Mouse (Mus musculus) CH12.LX (cell line): ENCODE results near the gene 2410015M20Rik. TPM values are rescaled to one million over a fixed set of nuclear protein-coding genes. Genes with fewer than 3 reads are reported as not detected.

Experiments
- DNase-seq: peaks from one replicate; pipeline ENCODE4 v3.0.0-alpha.2; 2013; ENCODE audit errors: extremely low read depth
- H3K27ac ChIP-seq: 2 replicates; pipeline ENCODE4 v1.5.1; 2012; ENCODE audit warnings: low read depth, mild to moderate bottlenecking, control low read depth, moderate library complexity; ENCODE audit not compliant: insufficient read depth
- H3K27me3 ChIP-seq: replicated peaks from 2 replicates; pipeline ENCODE3; 2012; ENCODE audit warnings: inconsistent platforms
- H3K36me3 ChIP-seq, 2 experiments: replicated peaks in 1 of 2; 2 replicates each; pipeline versions ENCODE3 to v1.6.1; 2012; ENCODE audit warnings: inconsistent platforms in 1 of 2, low read length in 1 of 2, mild to moderate bottlenecking in 1 of 2, mixed read lengths in 1 of 2, moderate library complexity in 1 of 2; ENCODE audit not compliant: control insufficient read depth in 1 of 2, insufficient read depth in 1 of 2
- H3K4me1 ChIP-seq, 2 experiments: 2 replicates each; pipeline ENCODE4 v1.6.1; 2012; ENCODE audit warnings: inconsistent platforms in 1 of 2, moderate library complexity in 1 of 2; ENCODE audit not compliant: insufficient read depth in 2 of 2, control insufficient read depth in 1 of 2
- H3K4me2 ChIP-seq: 2 replicates; pipeline ENCODE4 v1.6.1; 2012; ENCODE audit warnings: low read depth, mild to moderate bottlenecking, control low read depth; ENCODE audit not compliant: poor library complexity, insufficient read depth, severe bottlenecking
- H3K4me3 ChIP-seq, 3 experiments: fragments of 150-350 bp in 1 of 3; sonication (generic) in 1 of 3; replicated peaks in 1 of 3; 2 replicates each; pipeline versions ENCODE3 to v1.5.1; 2011 to 2012; ENCODE audit warnings: low read depth in 2 of 3, low read length in 2 of 3, mild to moderate bottlenecking in 2 of 3, moderate library complexity in 2 of 3, control low read depth in 1 of 3, improper control_type of control experiment in 1 of 3, inconsistent platforms in 1 of 3, mixed read lengths in 1 of 3; ENCODE audit not compliant: poor library complexity in 1 of 3
- H3K79me2 ChIP-seq: replicated peaks from 2 replicates; pipeline ENCODE4 v1.6.1; 2012; ENCODE audit warnings: mild to moderate bottlenecking, moderate library complexity; ENCODE audit not compliant: control insufficient read depth, poor library complexity, insufficient read depth, severe bottlenecking; ENCODE audit errors: extremely low read depth
- H3K9ac ChIP-seq: 2 replicates; pipeline ENCODE4 v1.6.1; 2012; ENCODE audit warnings: low read depth, mild to moderate bottlenecking, control low read depth, moderate library complexity; ENCODE audit not compliant: insufficient read depth
- H3K9me3 ChIP-seq: replicated peaks from 2 replicates; pipeline ENCODE3; 2012; ENCODE audit warnings: low read length, inconsistent platforms, mixed read lengths
- BHLHE40 ChIP-seq: IDR thresholded peaks from 2 replicates; pipeline ENCODE4 v1.6.1; 2011; ENCODE audit warnings: mild to moderate bottlenecking, low read depth, low read length, improper control_type of control experiment
- CHD1 ChIP-seq: IDR thresholded peaks from 2 replicates; pipeline ENCODE4 v1.6.1; 2012; ENCODE audit warnings: low read depth, low read length, improper control_type of control experiment, inconsistent platforms
- CTCF ChIP-seq, 2 experiments: IDR thresholded peaks in 1 of 2; conservative IDR thresholded peaks in 1 of 2; 2 replicates each; pipeline ENCODE4 v1.5.1; 2011 to 2012; ENCODE audit warnings: low read depth in 2 of 2, low read length in 2 of 2, improper control_type of control experiment in 1 of 2, inconsistent platforms in 1 of 2, mild to moderate bottlenecking in 1 of 2, moderate library complexity in 1 of 2
- E2F4 ChIP-seq: IDR thresholded peaks from 2 replicates; pipeline ENCODE4 v1.6.1; 2011; ENCODE audit warnings: low read depth, low read length, improper control_type of control experiment; ENCODE audit not compliant: insufficient replicate concordance
- ELF1 ChIP-seq: IDR thresholded peaks from 2 replicates; pipeline ENCODE4 v1.6.1; 2014; ENCODE audit warnings: low read depth, mild to moderate bottlenecking, inconsistent platforms, low read length, improper control_type of control experiment
- EP300 ChIP-seq: IDR thresholded peaks from 2 replicates; pipeline ENCODE4 v1.6.1; 2011; ENCODE audit warnings: low read length, improper control_type of control experiment
- ETS1 ChIP-seq: conservative IDR thresholded peaks from 2 replicates; pipeline ENCODE4 v1.6.1; 2012; ENCODE audit warnings: low read depth, mild to moderate bottlenecking, inconsistent platforms, low read length, improper control_type of control experiment, moderate library complexity
- HCFC1 ChIP-seq: IDR thresholded peaks from 2 replicates; pipeline ENCODE4 v1.6.1; 2012; ENCODE audit warnings: low read depth, mild to moderate bottlenecking, inconsistent platforms, low read length, improper control_type of control experiment
- JUN ChIP-seq: IDR thresholded peaks from 2 replicates; pipeline ENCODE4 v1.6.1; 2011; ENCODE audit warnings: low read depth, mild to moderate bottlenecking, low read length, improper control_type of control experiment, moderate library complexity; ENCODE audit not compliant: insufficient read depth
- JUND ChIP-seq: conservative IDR thresholded peaks from 2 replicates; pipeline ENCODE4 v1.6.1; 2011; ENCODE audit warnings: low read depth, low read length, improper control_type of control experiment
- MAFK ChIP-seq: IDR thresholded peaks from 2 replicates; pipeline ENCODE4 v1.6.1; 2011; ENCODE audit warnings: low read length, improper control_type of control experiment; ENCODE audit not compliant: insufficient replicate concordance
- MEF2A ChIP-seq: IDR thresholded peaks from 2 replicates; pipeline ENCODE4 v1.6.1; 2014; ENCODE audit warnings: low read depth, mild to moderate bottlenecking, inconsistent platforms, low read length, improper control_type of control experiment, borderline replicate concordance
- MXI1 ChIP-seq: IDR thresholded peaks from 2 replicates; pipeline ENCODE4 v1.6.1; 2011; ENCODE audit warnings: mild to moderate bottlenecking, low read depth, low read length, improper control_type of control experiment
- MYC ChIP-seq: IDR thresholded peaks from 2 replicates; pipeline ENCODE4 v1.6.1; 2011; ENCODE audit warnings: low read depth, mild to moderate bottlenecking, improper control_type of control experiment, low read length
- NELFE ChIP-seq: IDR thresholded peaks from 2 replicates; pipeline ENCODE4 v1.6.1; 2011; ENCODE audit warnings: low read depth, low read length, improper control_type of control experiment
- NRF1 ChIP-seq: IDR thresholded peaks from 2 replicates; pipeline ENCODE4 v1.6.1; 2014; ENCODE audit warnings: low read depth, mild to moderate bottlenecking, inconsistent platforms, low read length, improper control_type of control experiment, moderate library complexity
- POLR2A ChIP-seq: IDR thresholded peaks from 2 replicates; pipeline ENCODE4 v1.6.1; 2011; ENCODE audit warnings: low read depth, mild to moderate bottlenecking, improper control_type of control experiment, low read length
- POLR2AphosphoS2 ChIP-seq: IDR thresholded peaks from 2 replicates; pipeline ENCODE4 v1.6.1; 2011; ENCODE audit warnings: low read depth, low read length, improper control_type of control experiment
- RAD21 ChIP-seq: IDR thresholded peaks from 2 replicates; pipeline ENCODE4 v1.6.1; 2011; ENCODE audit warnings: low read depth, mild to moderate bottlenecking, low read length, improper control_type of control experiment, moderate library complexity
- SIN3A ChIP-seq: IDR thresholded peaks from 2 replicates; pipeline ENCODE4 v1.6.1; 2012; ENCODE audit warnings: low read length, improper control_type of control experiment, inconsistent platforms
- SMC3 ChIP-seq: IDR thresholded peaks from 2 replicates; pipeline ENCODE4 v1.6.1; 2011; ENCODE audit warnings: low read depth, low read length, improper control_type of control experiment
- USF1 ChIP-seq: IDR thresholded peaks from 2 replicates; pipeline ENCODE4 v1.6.1; 2014; ENCODE audit warnings: low read depth, mild to moderate bottlenecking, inconsistent platforms, low read length, improper control_type of control experiment
- USF2 ChIP-seq: conservative IDR thresholded peaks from 2 replicates; pipeline ENCODE4 v1.6.1; 2011; ENCODE audit warnings: low read depth, low read length, improper control_type of control experiment
- ZC3H11A ChIP-seq: IDR thresholded peaks from 2 replicates; pipeline ENCODE4 v1.6.1; 2012; ENCODE audit warnings: low read depth, mild to moderate bottlenecking, inconsistent platforms, low read length, improper control_type of control experiment
- ZKSCAN1 ChIP-seq: IDR thresholded peaks from 2 replicates; pipeline ENCODE4 v1.6.1; 2012; ENCODE audit warnings: low read depth, inconsistent platforms, low read length, improper control_type of control experiment, borderline replicate concordance
- ZMIZ1 ChIP-seq: IDR thresholded peaks from 2 replicates; pipeline ENCODE4 v1.6.1; 2012; ENCODE audit warnings: low read depth, mild to moderate bottlenecking, inconsistent platforms, low read length, improper control_type of control experiment
- dilution Hi-C: fragments of 300-500 bp; cut with MboI; formaldehyde crosslinking; loops from 2 replicates; pipeline ENCODE4 v1.14.3; 2020; ENCODE audit warnings: low sequenced_read_pairs; ENCODE audit not compliant: extremely low pct_unique_long_range_greater_than_20kb, extremely low pct_ligation_motif_present
- in situ Hi-C: fragments of 300-500 bp; cut with MboI; formaldehyde crosslinking; loops from 3 replicates; pipeline ENCODE4 v1.14.3; 2019; ENCODE audit warnings: low sequenced_read_pairs, low pct_ligation_motif_present, low pct_unique_long_range_greater_than_20kb, mixed read lengths
- polyA plus RNA-seq: library from polyadenylated mRNA; unstranded; fragments of >175 nt; gene quantifications from 2 replicates; pipeline ENCODE4 v1.2.1, GENCODE M21; 2012; ENCODE audit warnings: low read depth; ENCODE audit not compliant: insufficient read length
- total RNA-seq, 2 experiments: library from RNA; depleted of rRNA; stranded (reverse); fragments of 300-350 nt in 1 of 2; fragments of >200 nt in 1 of 2; gene quantifications; 2 replicates each; pipeline ENCODE4 v1.2.3; 2012 to 2014

The 2410015M20Rik gene
- total and polyA plus RNA-seq, 3 experiments, result 154 to 272 (median 202) TPM

DNA sequence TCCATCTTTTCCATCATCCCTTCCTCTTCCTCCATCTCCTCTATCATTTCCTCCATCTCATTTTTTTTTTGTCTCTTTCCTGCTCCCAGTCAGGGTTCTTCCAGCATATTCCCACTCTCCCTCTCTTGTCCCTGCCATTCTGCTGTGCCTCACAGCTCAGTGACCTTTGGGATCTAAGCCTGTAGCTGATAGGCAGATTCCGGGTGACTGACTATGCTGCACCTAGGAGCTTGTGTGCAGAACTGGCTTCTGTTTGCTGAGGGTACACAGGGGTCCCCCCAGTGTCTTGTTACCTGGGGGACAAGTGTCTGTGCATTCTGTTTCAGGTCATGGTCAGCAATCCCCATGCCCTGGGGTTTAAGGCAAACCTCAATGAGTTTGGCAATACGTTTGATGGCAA, 45.2 kb upstream of the 2410015M20Rik start:
- Histone ChIP-seq H3K27ac (no peak overlapping the region), H3K4me3 (no peak overlapping the region), H3K27me3 (no peaks in the 10 kb centered on the region), H3K36me3 (no peaks in the 10 kb centered on the region), H3K9ac (no peak overlapping the region), H3K4me2 (no peak overlapping the region), H3K9me3 (no peaks in the 10 kb centered on the region), H3K79me2 (no peaks in the 10 kb centered on the region), H3K4me1 (peaks cover 3 to 5% of the 10 kb centered on the region in 2 experiments)
- TF ChIP-seq POLR2A, result no peak
- no peak for TF ChIP-seq HCFC1
- no peak for TF ChIP-seq BHLHE40
- no peak for TF ChIP-seq MEF2A
- no peak for TF ChIP-seq USF1
- TF ChIP-seq NELFE, result no peak
- no peak for TF ChIP-seq CHD1
- no peak for TF ChIP-seq EP300
- TF ChIP-seq ZC3H11A, result no peak
- TF ChIP-seq MAFK, result no peak
- no peak for TF ChIP-seq USF2
- TF ChIP-seq MXI1, result no peak
- TF ChIP-seq SMC3, result no peak
- dilution Hi-C loops, result no loop called here
- DNase-seq, result no peak
- in situ Hi-C loops, result no loop called here

DNA sequence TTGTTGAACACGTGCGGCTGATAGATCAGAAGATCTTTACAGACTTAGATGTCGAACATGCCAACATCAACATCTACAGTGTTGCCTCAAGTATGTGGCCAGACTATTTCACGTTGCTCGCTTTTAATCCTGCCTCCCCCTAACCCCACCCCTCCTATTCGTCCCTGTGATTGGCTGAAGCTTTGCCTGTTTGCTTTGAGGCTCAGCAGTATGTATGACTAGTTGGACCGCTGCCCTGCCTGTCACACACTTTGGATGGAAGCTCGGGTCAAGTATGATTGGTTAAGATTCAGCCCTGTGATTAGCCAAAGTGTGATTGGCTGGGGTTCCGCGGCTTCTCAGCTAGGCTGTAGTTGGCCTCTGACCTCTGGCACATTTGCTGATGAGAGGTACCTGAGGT, 42.2 kb upstream of the 2410015M20Rik start:
- Histone ChIP-seq H3K27ac (no peak overlapping the region), H3K27me3 (no peaks in the 10 kb centered on the region), H3K9me3 (no peaks in the 10 kb centered on the region), H3K4me2 (no peak overlapping the region), H3K9ac (no peak overlapping the region), H3K4me1 (peaks cover 0 to 2% of the 10 kb centered on the region in 2 experiments; a peak in 1 of 4 replicates), H3K79me2 (no peaks in the 10 kb centered on the region), H3K4me3 (no peak overlapping the region), H3K36me3 (no peaks in the 10 kb centered on the region)
- dilution Hi-C loops, result no loop called here
- in situ Hi-C loops, result no loop called here
- no peak for TF ChIP-seq MXI1
- TF ChIP-seq NRF1, result no peak
- TF ChIP-seq POLR2AphosphoS2, result no peak
- TF ChIP-seq ZKSCAN1, result no peak
- no peak for TF ChIP-seq SIN3A
- TF ChIP-seq MAFK, result no peak
- no peak for TF ChIP-seq MEF2A
- no peak for TF ChIP-seq ZC3H11A
- no peak for TF ChIP-seq HCFC1
- no peak for TF ChIP-seq RAD21
- TF ChIP-seq ZMIZ1, result no peak
- no peak for TF ChIP-seq USF1
- TF ChIP-seq ETS1, result no peak
- no peak for TF ChIP-seq JUN
- no peak for TF ChIP-seq CTCF (conservative IDR thresholded peaks at IDR 0.05 in 1 of 2, IDR thresholded peaks at IDR 0.05 in 1 of 2; ENCODE audit: low read depth in 2 of 2, low read length in 2 of 2)
- no peak for TF ChIP-seq JUND
- no peak for TF ChIP-seq EP300
- no peak for TF ChIP-seq MYC
- TF ChIP-seq E2F4, result no peak
- no peak for TF ChIP-seq ELF1
- no peak for DNase-seq
